Mouse (Mus musculus) C2C12 (cell line): Measurements from ENCODE around the gene Eya2. TPM values are rescaled to one million over a fixed set of nuclear protein-coding genes. Genes with fewer than 3 reads are reported as not detected.

Experiments
- H3K27me3 ChIP-seq: one replicate; pipeline ENCODE4 v1.6.1; 2011; ENCODE audit not compliant: control insufficient read depth, insufficient read depth, insufficient read length
- H3K36me3 ChIP-seq: one replicate; pipeline ENCODE4 v1.6.1; 2011; ENCODE audit not compliant: control insufficient read depth, insufficient read depth
- H3K4me3 ChIP-seq: one replicate; pipeline ENCODE4 v1.5.1; 2011; ENCODE audit warnings: mild to moderate bottlenecking, control low read depth; ENCODE audit not compliant: poor library complexity, insufficient read depth, severe bottlenecking
- H3K79me2 ChIP-seq: one replicate; pipeline ENCODE4 v1.6.1; 2011; ENCODE audit not compliant: control insufficient read depth, insufficient read depth
- H3K79me3 ChIP-seq: one replicate; pipeline ENCODE4 v1.6.1; 2011; ENCODE audit warnings: low read depth, control low read depth
- H3ac ChIP-seq: one replicate; pipeline ENCODE3; 2011; ENCODE audit warnings: low read depth; ENCODE audit not compliant: control insufficient read depth, insufficient read length
- CEBPB ChIP-seq: IDR thresholded peaks from one replicate; pipeline ENCODE4 v1.6.1; 2011; ENCODE audit warnings: low read depth, mild to moderate bottlenecking, control low read depth, moderate library complexity
- CTCF ChIP-seq: IDR thresholded peaks from one replicate; pipeline ENCODE4 v1.5.1; 2011; ENCODE audit not compliant: control insufficient read depth, insufficient read depth, insufficient read length
- FOSL1 ChIP-seq: IDR thresholded peaks from one replicate; pipeline ENCODE4 v1.8.0; 2011; ENCODE audit warnings: mild to moderate bottlenecking, low read length; ENCODE audit not compliant: poor library complexity, insufficient read depth, severe bottlenecking
- MAX ChIP-seq: IDR thresholded peaks from one replicate; pipeline ENCODE4 v1.6.1; 2011; ENCODE audit warnings: mild to moderate bottlenecking, control low read depth
- MYOD1 ChIP-seq: IDR thresholded peaks from one replicate; pipeline ENCODE4 v1.6.1; 2011; ENCODE audit warnings: low read depth; ENCODE audit not compliant: control insufficient read depth, insufficient read length
- MYOG ChIP-seq: IDR thresholded peaks from one replicate; pipeline ENCODE4 v1.6.1; 2011; ENCODE audit not compliant: control insufficient read depth, insufficient read length; ENCODE audit errors: extremely low read depth
- USF1 ChIP-seq: IDR thresholded peaks from one replicate; pipeline ENCODE4 v1.6.1; 2011; ENCODE audit warnings: low read depth, mild to moderate bottlenecking, control low read depth, moderate library complexity
- polyA plus RNA-seq: library from polyadenylated mRNA; unstranded; fragments of >200 nt; fragmentation: generic; extraction: Trizol; gene quantifications from one replicate; pipeline ENCODE4 v1.2.1, GENCODE M21; 2012; ENCODE audit warnings: missing spikeins

Gene Eya2
- polyA plus RNA-seq, 1 experiment, result 0.19 TPM

- H3K4me3 ChIP-seq, result no peak overlapping the region
- H3ac ChIP-seq, result peak overlapping the region; percentile 2
- no peak for TF ChIP-seq MAX
- peak; percentile 91 for TF ChIP-seq MYOD1
- H3K79me3 ChIP-seq, result no peaks in the 10 kb centered on the region
- no peaks in the 10 kb centered on the region for H3K79me2 ChIP-seq
- no peaks in the 10 kb centered on the region for H3K36me3 ChIP-seq
- H3K27me3 ChIP-seq, result no peaks in the 10 kb centered on the region
Observed at GRCm38 (mm10) chr2:165563298-165564058, 31.4 kb upstream of the Eya2 start.

- no peaks in the 10 kb centered on the region for H3K79me3 ChIP-seq
- H3K27me3 ChIP-seq, result no peaks in the 10 kb centered on the region
- no peak overlapping the region for H3ac ChIP-seq
- no peaks in the 10 kb centered on the region for H3K79me2 ChIP-seq
- no peak for TF ChIP-seq FOSL1
- TF ChIP-seq MYOD1, result no peak
- no peak for TF ChIP-seq CTCF
- TF ChIP-seq MYOG, result no peak
- TF ChIP-seq MAX, result no peak
- TF ChIP-seq CEBPB, result no peak
- no peak for TF ChIP-seq USF1
- H3K4me3 ChIP-seq, result no peak overlapping the region
- no peaks in the 10 kb centered on the region for H3K36me3 ChIP-seq
Observed at GRCm38 (mm10) chr2:165564101-165564500, 30.7 kb upstream of the Eya2 start.

GRCm38 (mm10) chr2:165564620-165565019 lies 30.2 kb upstream of the Eya2 start:
- H3ac ChIP-seq, result no peak overlapping the region
- no peaks in the 10 kb centered on the region for H3K27me3 ChIP-seq
- H3K79me2 ChIP-seq, result no peaks in the 10 kb centered on the region
- TF ChIP-seq MYOD1 (no peak), MYOG (no peak), FOSL1 (no peak), USF1 (no peak), CEBPB (no peak), CTCF (no peak), MAX (no peak)
- no peaks in the 10 kb centered on the region for H3K79me3 ChIP-seq
- no peak overlapping the region for H3K4me3 ChIP-seq
- no peaks in the 10 kb centered on the region for H3K36me3 ChIP-seq

- Histone ChIP-seq H3ac (no peak overlapping the region), H3K27me3 (no peaks in the 10 kb centered on the region), H3K4me3 (no peak overlapping the region), H3K79me3 (no peaks in the 10 kb centered on the region), H3K36me3 (no peaks in the 10 kb centered on the region), H3K79me2 (no peaks in the 10 kb centered on the region)
- TF ChIP-seq USF1 (no peak), CTCF (no peak), FOSL1 (no peak), CEBPB (no peak), MYOD1 (no peak)
Observed at GRCm38 (mm10) chr2:165566898-165567297, 27.9 kb upstream of the Eya2 start.

- Histone ChIP-seq H3K79me2 (no peaks in the 10 kb centered on the region), H3ac (no peak overlapping the region), H3K4me3 (no peak overlapping the region), H3K27me3 (no peaks in the 10 kb centered on the region), H3K36me3 (no peaks in the 10 kb centered on the region), H3K79me3 (no peaks in the 10 kb centered on the region)
- TF ChIP-seq MAX, result no peak
- peak; percentile 15 for TF ChIP-seq USF1
Observed at GRCm38 (mm10) chr2:165567820-165568219, 27.0 kb upstream of the Eya2 start.

- H3K27me3 ChIP-seq, result no peaks in the 10 kb centered on the region
- no peak for TF ChIP-seq CEBPB
- TF ChIP-seq USF1, result no peak
- peak; percentile 97 for TF ChIP-seq MYOD1
Observed at GRCm38 (mm10) chr2:165568911-165569310, 25.9 kb upstream of the Eya2 start.

More at GRCm38 (mm10) chr2:165568911-165569310, 25.9 kb upstream of the Eya2 start:
- Histone ChIP-seq H3K4me3 (no peak overlapping the region), H3K79me2 (no peaks in the 10 kb centered on the region), H3ac (no peak overlapping the region), H3K79me3 (no peaks in the 10 kb centered on the region), H3K36me3 (no peaks in the 10 kb centered on the region)
